Mouse (Mus musculus) layer of hippocampus, adult 8-10 months (tissue): ENCODE measurements at regions not wholly inside any gene's neighbourhood (a gene's known extent, or its start where the extent isn't known, plus 50 kb on each side); places are given as distances from the start of the nearest gene placed in this dataset.
A peak's percentile ranks its signal among the peaks of the same experiment; 100 is the strongest.

Experiments used
- DNase-seq, 2 experiments: peaks; one replicate each; pipeline ENCODE4 v3.0.0; 2022; ENCODE audit warnings: low spot score in 2 of 2

GRCm38 (mm10) chr1:60627786-60628453 is 61.0 kb upstream of the Raph1 start:
- no peak for DNase-seq

DNA sequence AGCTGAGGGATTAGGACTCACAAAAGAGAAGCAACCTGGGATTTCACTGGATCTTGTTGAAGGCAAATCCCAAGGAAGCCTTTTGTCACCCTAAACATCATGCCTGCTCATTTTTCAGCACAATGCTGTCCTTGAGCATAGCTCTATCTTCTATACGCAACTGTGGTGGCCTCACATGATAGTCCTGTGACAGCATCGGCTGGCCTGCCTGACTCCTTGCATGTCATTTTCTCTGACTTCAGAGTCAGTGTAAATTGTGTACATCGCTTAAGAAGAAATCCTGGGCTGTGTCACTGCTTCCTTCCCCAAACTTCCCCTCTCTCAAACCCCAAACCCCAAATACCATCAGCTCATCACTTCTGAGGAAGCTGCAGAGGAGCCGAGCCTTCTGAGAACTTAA is 60.5 kb upstream of the Raph1 start:
- no peak for DNase-seq

DNA sequence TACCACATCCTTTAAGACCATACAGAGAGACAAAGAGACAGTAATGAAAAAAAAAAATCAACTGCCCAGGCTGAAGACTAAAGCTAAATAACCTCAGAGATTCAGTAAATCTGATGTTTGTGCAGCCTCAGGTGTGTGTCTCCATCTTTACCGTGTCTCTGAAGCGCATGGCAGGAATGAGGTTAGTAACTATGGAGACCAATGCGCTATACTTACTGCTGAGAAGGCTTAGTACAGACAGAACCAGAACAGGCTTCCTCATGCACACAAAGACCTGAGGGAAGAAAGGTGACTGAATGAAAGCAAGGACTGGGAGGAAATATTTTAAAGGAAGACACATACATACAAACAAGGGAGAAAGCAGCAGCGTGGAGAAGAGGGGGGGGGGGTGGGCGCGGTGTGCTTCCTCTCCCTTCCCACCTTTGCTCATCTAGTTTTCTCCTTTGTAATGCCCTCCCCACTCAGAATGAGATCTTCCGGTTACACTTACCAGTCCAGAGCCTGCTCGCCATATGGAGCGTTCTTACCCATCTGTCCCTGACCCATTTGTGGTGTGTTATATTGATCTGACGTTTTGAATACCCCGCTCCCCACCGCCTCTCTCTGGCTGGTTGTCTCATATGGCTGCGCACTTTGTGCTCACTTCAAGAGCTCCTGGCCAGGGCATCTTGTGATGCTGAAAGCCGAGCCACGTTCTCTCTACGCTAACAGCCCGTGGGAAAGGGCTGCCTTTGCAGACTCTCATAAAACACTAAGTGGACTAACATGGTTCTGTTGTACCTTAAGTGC is 59.0 kb upstream of the Raph1 start:
- peak; percentile 9 to 32 for DNase-seq

DNA sequence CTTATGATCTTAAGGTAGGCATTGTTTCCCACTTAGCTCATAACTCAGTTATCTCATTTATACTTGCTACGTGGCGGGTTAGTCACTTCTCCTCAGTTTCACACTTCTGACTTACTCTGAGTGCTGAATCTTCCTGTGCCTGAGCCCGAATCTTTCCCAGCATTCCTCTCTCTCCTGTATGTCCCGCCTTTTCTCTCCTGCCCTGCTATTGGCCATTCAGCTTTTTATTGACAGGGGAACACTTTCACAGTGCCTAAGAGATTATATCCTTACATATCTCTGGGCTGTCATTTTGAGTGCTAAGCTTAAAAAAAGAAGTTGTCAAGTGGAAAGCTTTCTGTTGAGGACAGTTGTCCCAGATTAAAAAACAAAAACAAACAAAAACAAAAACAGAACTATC is 57.3 kb upstream of the Raph1 start:
- DNase-seq: no peak

DNA sequence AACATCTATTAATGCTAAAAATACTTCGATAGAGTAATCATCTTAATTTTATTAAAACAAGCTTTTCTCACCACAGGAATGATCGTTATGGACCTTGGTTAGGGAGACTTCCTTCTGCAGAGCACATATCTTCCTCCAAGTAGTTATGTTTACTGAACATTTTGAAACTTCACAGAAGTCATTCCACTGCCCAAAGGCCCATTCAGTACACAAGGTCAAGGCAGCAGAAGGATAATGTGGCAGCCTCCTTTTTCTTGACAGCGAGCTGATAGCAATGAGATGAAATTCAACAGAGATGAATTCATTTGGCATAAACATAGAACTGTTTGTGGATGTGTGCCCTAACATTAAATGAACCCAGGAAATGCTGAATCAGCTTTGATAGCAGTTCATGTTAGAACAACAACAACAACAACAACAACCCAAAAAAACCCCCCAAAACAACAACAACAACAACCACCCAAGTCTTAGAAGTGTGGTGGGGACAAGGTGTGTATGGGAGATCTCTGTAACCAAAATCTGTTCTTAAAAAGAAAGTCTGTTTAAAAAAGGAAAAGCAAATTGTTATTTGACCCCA is 56.6 kb upstream of the Raph1 start:
- DNase-seq: no peak

DNA sequence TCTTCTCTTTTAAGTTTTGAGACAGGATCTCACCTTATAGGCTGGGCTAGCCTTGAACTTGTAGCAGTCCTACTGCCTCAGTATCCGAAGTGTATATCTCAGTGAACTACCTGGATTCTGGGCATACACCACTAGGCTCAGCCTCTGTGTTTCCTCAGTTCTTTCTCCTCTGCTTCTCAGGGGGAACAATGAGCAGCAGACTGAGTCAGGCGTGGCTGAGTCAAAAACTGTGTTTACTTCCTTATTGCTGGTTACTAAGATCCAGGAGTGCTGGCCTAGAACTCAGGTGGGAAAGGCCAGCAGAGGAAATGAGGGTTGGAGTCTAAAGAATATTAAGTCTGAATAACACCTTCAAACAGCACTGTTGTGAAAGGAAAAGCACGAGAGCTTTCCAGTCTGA is 54.9 kb upstream of the Raph1 start:
- no peak for DNase-seq

DNA sequence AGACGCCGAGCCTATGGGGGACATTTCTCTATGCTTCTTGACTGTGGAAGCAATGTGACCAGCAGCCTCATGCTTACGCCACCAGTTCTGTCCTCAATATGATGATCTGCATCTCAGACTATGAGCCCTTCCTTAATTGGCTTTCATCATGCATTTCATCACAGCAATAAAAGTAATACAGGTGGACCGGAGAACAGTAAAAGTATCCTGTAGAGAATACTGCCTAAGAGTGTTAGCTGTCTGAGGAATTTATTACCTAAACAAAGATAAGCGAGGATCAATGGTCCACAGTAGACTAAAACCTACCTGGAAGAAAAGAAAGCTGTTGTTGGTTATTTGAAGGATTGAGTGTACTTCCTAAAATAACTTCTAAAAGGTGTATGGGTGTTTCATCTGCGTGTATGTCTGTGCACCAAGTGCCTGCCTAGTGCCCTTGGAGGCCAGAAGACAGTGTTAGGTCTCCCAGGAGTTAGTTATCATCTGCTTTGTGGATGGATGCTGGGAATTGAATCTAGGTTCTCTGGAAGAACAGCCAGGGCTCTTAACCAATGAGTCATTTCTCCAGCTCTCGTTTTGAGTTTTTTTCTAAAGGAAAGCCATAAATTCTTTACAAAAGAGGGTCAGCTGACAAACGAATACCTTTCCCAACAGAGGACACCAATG is 54.3 kb upstream of the Raph1 start:
- no peak for DNase-seq

DNA sequence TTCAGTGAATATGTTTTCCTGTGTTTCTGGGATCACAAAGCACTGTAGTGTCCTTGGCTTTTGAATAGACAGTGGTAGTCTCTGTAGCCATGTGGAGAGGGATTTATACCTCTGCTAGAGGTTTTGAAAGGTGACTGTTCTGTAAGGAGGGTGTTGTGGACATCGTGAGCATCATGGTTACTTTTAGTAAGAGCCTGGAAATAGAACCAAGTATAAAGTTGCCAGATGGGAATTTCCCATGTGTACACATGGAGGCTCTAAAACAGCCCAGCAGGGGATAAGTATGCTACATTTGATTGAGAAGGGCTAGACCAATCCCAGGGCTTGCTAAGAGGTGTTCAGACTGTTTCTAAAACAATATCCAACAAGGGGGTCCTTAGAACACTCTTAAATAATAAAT is 51.5 kb upstream of the Raph1 start:
- DNase-seq: no peak

DNA sequence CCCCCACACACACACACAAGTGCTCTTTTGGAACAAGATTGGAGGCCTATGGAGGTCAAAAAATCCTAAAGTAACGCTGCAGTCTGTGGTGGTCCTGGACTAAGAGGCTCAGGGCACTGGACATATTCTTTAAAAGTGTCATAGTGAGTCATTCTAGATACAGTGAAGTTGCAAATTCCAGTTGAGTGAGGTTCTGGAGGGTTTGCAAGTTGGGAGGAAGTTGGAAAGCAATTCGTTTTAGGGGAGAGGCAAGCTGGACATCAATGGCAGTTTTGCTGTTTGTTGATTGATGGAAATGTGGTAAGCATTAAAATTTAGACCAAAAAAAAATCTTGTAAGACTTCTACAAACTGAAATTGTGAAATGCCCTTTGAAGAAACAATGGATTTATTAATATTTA is 50.0 kb upstream of the Raph1 start:
- no peak for DNase-seq
